Mouse (Mus musculus): ENCODE measurements at regions not wholly inside any gene's neighbourhood (a gene's known extent, or its start where the extent isn't known, plus 50 kb on each side); places are given as distances from the start of the nearest gene placed in this dataset.

DNA sequence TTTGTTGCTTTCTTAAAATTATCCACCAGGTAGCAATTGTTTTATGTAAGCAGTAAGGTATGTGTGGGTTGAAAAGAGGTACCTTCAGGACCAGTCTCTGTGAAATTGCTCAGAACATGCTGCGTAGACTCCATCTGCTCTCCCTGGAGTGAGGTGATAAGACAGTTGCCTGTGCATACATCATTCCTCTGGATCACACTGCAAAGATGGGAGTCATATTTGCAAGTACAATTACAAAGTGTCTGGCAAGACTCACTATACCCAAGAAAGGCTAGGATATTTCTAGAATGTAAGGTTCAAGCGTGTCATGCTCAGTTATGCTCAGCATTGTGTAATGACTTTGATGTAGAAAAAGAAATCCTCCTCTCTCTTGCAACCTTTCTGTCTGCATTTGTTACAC is 1283.5 kb upstream of the Slc10a2 start:
- no peak for DNase-seq

GRCm38 (mm10) chr8:6374712-6375111 is 1269.6 kb upstream of the Slc10a2 start:
- DNase-seq: no peak

GRCm38 (mm10) chr8:6361403-6361942 is 1256.3 kb upstream of the Slc10a2 start:
- no peak for DNase-seq

- no peak for DNase-seq
Observed at GRCm38 (mm10) chr8:6357866-6358265, 1252.7 kb upstream of the Slc10a2 start.

- DNase-seq: no peak
Observed at GRCm38 (mm10) chr8:6350460-6350859, 1245.3 kb upstream of the Slc10a2 start.

DNA sequence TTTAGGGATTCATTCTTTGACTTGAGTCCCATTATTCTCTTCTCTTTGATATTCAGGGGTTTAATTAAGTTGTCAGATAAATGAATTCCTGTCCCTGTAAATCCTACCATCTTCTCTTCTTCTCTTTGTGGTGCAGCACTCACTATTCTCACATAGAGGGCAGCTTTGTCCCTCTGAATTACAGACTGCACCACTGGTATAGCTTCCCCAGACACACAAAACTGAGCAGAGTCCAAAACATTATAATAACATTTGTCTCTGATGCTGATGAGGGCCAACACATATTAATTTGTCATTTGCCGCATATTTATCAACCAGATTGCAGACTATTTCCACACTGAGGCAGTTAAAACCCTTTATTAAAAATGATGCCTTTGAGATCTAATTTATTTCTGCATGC is 1244.9 kb upstream of the Slc10a2 start:
- no peak for DNase-seq

DNA sequence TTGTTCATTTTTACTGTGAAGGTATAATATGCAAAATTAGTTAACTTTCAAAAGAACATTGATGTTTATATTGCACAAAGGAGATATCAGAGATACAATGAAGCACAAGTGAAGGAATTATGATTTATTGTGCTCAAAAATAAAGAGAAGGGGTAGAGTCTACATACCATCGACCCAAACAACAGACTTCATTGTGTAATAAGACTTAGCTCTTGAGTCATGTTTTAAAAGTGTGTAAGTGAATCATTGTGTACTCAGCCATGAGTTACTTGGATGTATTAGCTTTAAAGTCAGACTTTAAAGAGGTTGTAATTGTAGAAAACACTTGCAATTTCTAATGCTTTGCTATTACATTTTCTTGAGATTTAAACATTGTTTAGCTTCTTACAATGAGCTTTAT is 1240.6 kb upstream of the Slc10a2 start:
- DNase-seq: no peak

DNA sequence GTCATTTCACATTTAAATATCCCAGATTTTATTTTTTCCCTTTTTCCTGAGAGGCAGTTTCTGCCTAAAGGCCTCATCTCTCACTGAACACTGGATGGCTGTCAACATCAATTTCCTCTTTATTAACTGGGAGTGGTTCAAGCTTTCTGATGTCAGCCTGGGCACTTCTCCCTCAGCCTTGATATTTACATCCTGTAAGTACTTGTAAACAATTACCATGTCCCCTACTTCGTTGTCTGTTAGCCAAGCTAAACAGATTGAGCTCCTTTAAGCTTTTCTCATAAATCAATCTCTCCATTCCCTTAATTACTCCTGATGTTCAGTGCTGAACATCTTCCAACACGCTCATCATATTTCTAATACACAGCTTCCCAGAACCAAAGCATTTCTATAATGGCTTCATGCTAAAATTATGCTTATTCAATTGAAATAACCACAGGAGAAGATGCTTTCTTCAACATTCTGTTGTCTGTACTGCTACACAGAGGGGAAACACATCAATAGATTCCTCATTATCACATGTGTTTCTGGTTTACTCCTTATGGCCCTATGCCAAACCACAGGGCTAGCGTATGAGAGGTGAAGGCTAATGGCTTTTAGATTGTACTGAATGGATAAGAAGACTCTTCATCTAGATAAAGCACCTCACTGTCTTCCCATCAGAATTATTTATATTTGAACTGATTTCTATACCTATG is 1235.2 kb upstream of the Slc10a2 start:
- DNase-seq: no peak

- DNase-seq: no peak
Observed at GRCm38 (mm10) chr8:6334254-6334993, 1229.3 kb upstream of the Slc10a2 start.

GRCm38 (mm10) chr8:6321346-6321745 is 1216.2 kb upstream of the Slc10a2 start:
- no peak for DNase-seq

GRCm38 (mm10) chr8:6315162-6315845 is 1210.2 kb upstream of the Slc10a2 start:
- peak in 1 of 2 experiments; percentile 6 for DNase-seq

DNA sequence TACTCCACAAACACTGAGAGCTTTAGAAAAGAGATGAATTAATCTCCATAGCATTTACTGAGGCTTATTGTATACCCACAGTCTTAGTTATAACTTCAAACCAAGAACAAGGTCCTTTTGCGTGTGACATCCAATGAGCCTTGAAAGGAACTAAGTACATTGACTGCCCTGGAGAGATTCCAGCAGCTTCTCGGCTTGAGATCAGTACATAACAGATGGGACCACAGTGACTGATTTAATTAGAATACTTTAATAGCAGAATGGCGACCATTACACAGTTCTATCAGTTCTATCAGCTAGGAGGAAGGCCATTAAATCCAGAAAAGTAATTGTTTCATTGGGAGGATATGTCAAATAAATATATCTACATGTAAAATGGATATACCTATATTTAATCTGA is 1183.7 kb upstream of the Slc10a2 start:
- DNase-seq: peak; percentile 35 to 46

GRCm38 (mm10) chr8:6279903-6280302 is 1174.8 kb upstream of the Slc10a2 start:
- no peak for DNase-seq

All from cerebellum, postnatal 36 days (tissue).